Comparison of ENCODE assay signal across 25 mouse cellular contexts in genomic region chr1:80624552-80624951, GRCm38 (mm10).
"Had no signal": no experiment of that assay in that cellular context is flagged by ENCODE, and none has a peak within 500 bp of the region (broad histone marks: within the 10 kb centered on the region; RNA-seq: fewer than 3 reads in every experiment).

No protein-coding gene starts in this region.

- H3K9me3 ChIP-seq: heart, embryonic 13.5 days; heart, embryonic 15.5 days; hindbrain, embryonic 12.5 days; kidney, embryonic 15.5 days; limb, embryonic 10.5 days; limb, embryonic 12.5 days had no signal

- H3K9ac ChIP-seq: heart, embryonic 13.5 days; heart, embryonic 15.5 days; hindbrain, embryonic 12.5 days; hindbrain, embryonic 14.5 days; kidney, embryonic 15.5 days; limb, embryonic 12.5 days had no signal

- H3K4me2 ChIP-seq: heart, embryonic 11.5 days; heart, embryonic 13.5 days; heart, embryonic 15.5 days; hindbrain, embryonic 12.5 days; hindbrain, embryonic 14.5 days; kidney, embryonic 15.5 days; limb, embryonic 12.5 days; liver, embryonic 11.5 days had no signal

- H3K27me3 ChIP-seq: heart, embryonic 13.5 days; heart, embryonic 15.5 days; hindbrain, embryonic 12.5 days; kidney, embryonic 15.5 days; limb, embryonic 12.5 days had no signal

- ATAC-seq: hindbrain, embryonic 16.5 days; intestine, embryonic 16.5 days had no signal

- H3K36me3 ChIP-seq: heart, embryonic 13.5 days; heart, embryonic 15.5 days; hindbrain, embryonic 12.5 days; kidney, embryonic 15.5 days; limb, embryonic 10.5 days; limb, embryonic 12.5 days had no signal

- H3K4me1 ChIP-seq: heart, embryonic 13.5 days; heart, embryonic 15.5 days; hindbrain, embryonic 12.5 days; kidney, embryonic 15.5 days; limb, embryonic 10.5 days had no signal

- DNase-seq: gastrocnemius, postnatal 14 days; gastrocnemius, postnatal 36 days; heart, adult 11 months; heart, adult 2 months; heart, postnatal 14 days; heart, postnatal 36 days; kidney, adult 11 months; kidney, adult 2 months; kidney, adult 9 months; kidney, postnatal 14 days; kidney, postnatal 36 days; layer of hippocampus, postnatal 36 days; liver had no signal

- H3K27ac ChIP-seq: heart, adult 2 months; heart, embryonic 13.5 days; heart, embryonic 15.5 days; hindbrain, embryonic 12.5 days; hindbrain, embryonic 14.5 days; kidney, embryonic 15.5 days; kidney, postnatal 0 days; limb, embryonic 10.5 days; limb, embryonic 12.5 days had no signal

- H3K4me3 ChIP-seq: heart, adult 2 months; heart, embryonic 13.5 days; heart, embryonic 15.5 days; hindbrain, embryonic 12.5 days; kidney, embryonic 15.5 days; limb, embryonic 10.5 days; limb, embryonic 12.5 days had no signal
